Mouse (Mus musculus) frontal cortex, postnatal 36 days (tissue): ENCODE results near the gene Atg2a.
A peak's percentile ranks its signal among the peaks of the same experiment; 100 is the strongest.

Experiments used
- DNase-seq, 2 experiments: peaks; one replicate each; pipeline ENCODE4 v3.0.0; 2022; ENCODE audit warnings: low spot score in 2 of 2

Gene Atg2a

GRCm38 (mm10) chr19:6247526-6248300 lies 6.2 kb downstream of the Atg2a start:
- no peak for DNase-seq

GRCm38 (mm10) chr19:6253021-6253420 lies 11.6 kb downstream of the Atg2a start:
- no peak for DNase-seq

- no peak for DNase-seq
These were observed 19.0 kb downstream of the Atg2a start for GRCm38 (mm10) chr19:6260428-6260827.

GRCm38 (mm10) chr19:6260946-6261345 lies 19.5 kb downstream of the Atg2a start:
- DNase-seq, result no peak

GRCm38 (mm10) chr19:6261379-6261778 lies 19.9 kb downstream of the Atg2a start:
- no peak for DNase-seq

- DNase-seq, result peak; percentile 55 to 74
These were observed 20.8 kb downstream of the Atg2a start for GRCm38 (mm10) chr19:6262222-6262621.

- no peak for DNase-seq
These were observed 21.5 kb downstream of the Atg2a start for GRCm38 (mm10) chr19:6262839-6263433.

- DNase-seq, result peak in 1 of 2 experiments; percentile 33
These were observed 22.7 kb downstream of the Atg2a start for GRCm38 (mm10) chr19:6264200-6264599.

GRCm38 (mm10) chr19:6264945-6265344 lies 23.5 kb downstream of the Atg2a start:
- no peak for DNase-seq

- DNase-seq, result no peak
These were observed 24.3 kb downstream of the Atg2a start for GRCm38 (mm10) chr19:6265727-6266182.

GRCm38 (mm10) chr19:6267306-6268169 lies 26.1 kb downstream of the Atg2a start:
- DNase-seq, result no peak

- peak; percentile 86 to 90 for DNase-seq
These were observed 26.7 kb downstream of the Atg2a start for GRCm38 (mm10) chr19:6268170-6268528.

- no peak for DNase-seq
These were observed 27.2 kb downstream of the Atg2a start for GRCm38 (mm10) chr19:6268670-6269132.

GRCm38 (mm10) chr19:6269798-6270475 lies 28.5 kb downstream of the Atg2a start:
- no peak for DNase-seq

- no peak for DNase-seq
These were observed 29.2 kb downstream of the Atg2a start for GRCm38 (mm10) chr19:6270661-6271060.

- no peak for DNase-seq
These were observed 29.7 kb downstream of the Atg2a start for GRCm38 (mm10) chr19:6271206-6271605.

GRCm38 (mm10) chr19:6272053-6272452 lies 30.6 kb downstream of the Atg2a start:
- no peak for DNase-seq

GRCm38 (mm10) chr19:6272738-6273137 lies 31.3 kb downstream of the Atg2a start:
- DNase-seq, result peak in 1 of 2 experiments; percentile 35

GRCm38 (mm10) chr19:6273592-6273991 lies 32.1 kb downstream of the Atg2a start:
- DNase-seq, result no peak

GRCm38 (mm10) chr19:6273998-6274608 lies 32.6 kb downstream of the Atg2a start:
- DNase-seq, result no peak

GRCm38 (mm10) chr19:6275740-6276389 lies 34.4 kb downstream of the Atg2a start:
- DNase-seq, result no peak
